Mouse (Mus musculus): ENCODE results near the gene Ptp4a2. TPM values are rescaled to one million over a fixed set of nuclear protein-coding genes. Genes with fewer than 3 reads are reported as not detected.
"Not testable (repeated sequence)": the region's sequence is repeated elsewhere in the genome, so short reads cannot be mapped to it uniquely, and the experiment has no call there.

Gene Ptp4a2
- polyA plus RNA-seq (2015; fragmentation: Nextera tagmentation; extraction: Ambion mirVana) = 222 and 255 TPM in 2 replicates

- WGBS = 20% methylated on average over 35 of the region's 35 CpGs
- Histone ChIP-seq H3K9ac (ENCODE audit: low read depth, low read length) (peak within 1 kb of the TSS; percentile 53; the same call in 1 of the 2 replicates), H3K4me1 (ENCODE audit: control insufficient read depth, insufficient read depth, low read length) (peaks cover 6% of the 10 kb centered on the region; the same call in 1 of the 2 replicates), H3K4me3 (ENCODE audit: low read depth, low read length) (peak within 1 kb of the TSS; percentile 30), H3K4me2 (ENCODE audit: low read length) (peak within 1 kb of the TSS; percentile 64), H3K9me3 (replicated peaks; ENCODE audit: control insufficient read depth, low read length, poor library complexity, severe bottlenecking) (no peaks in the 10 kb centered on the region), H3K27ac (ENCODE audit: low read length) (no peak within 1 kb of the TSS), H3K27me3 (ENCODE audit: control insufficient read depth, insufficient read depth, low read depth, low read length) (peaks cover 7% of the 10 kb centered on the region), H3K36me3 (ENCODE audit: control insufficient read depth, insufficient read depth, low read length) (no peaks in the 10 kb centered on the region)
- ATAC-seq = no peak
These were observed at the start of gene Ptp4a2 for GRCm38 (mm10) chr4:129810798-129811604. TSS of gene Ptp4a2 (plus strand) at chr4:129811219.

GRCm38 (mm10) chr4:129761606-129762005, 49.4 kb upstream of the Ptp4a2 start:
- no peaks in the 10 kb centered on the region for H3K4me1 ChIP-seq (ENCODE audit: control insufficient read depth, insufficient read depth, low read length)
- 93% methylated on average over 12 of the region's 12 CpGs for WGBS
- H3K9ac ChIP-seq (ENCODE audit: low read depth, low read length) = no peak overlapping the region
- H3K27me3 ChIP-seq (ENCODE audit: control insufficient read depth, insufficient read depth, low read depth, low read length) = no peaks in the 10 kb centered on the region
- H3K27ac ChIP-seq (ENCODE audit: low read length) = no peak overlapping the region
- H3K9me3 ChIP-seq (replicated peaks; ENCODE audit: control insufficient read depth, low read length, poor library complexity, severe bottlenecking) = no peaks in the 10 kb centered on the region
- no peak overlapping the region for H3K4me3 ChIP-seq (ENCODE audit: low read depth, low read length)
- H3K4me2 ChIP-seq (ENCODE audit: low read length) = no peak overlapping the region
- no peaks in the 10 kb centered on the region for H3K36me3 ChIP-seq (ENCODE audit: control insufficient read depth, insufficient read depth, low read length)
- ATAC-seq = no peak

GRCm38 (mm10) chr4:129762496-129762895, 48.5 kb upstream of the Ptp4a2 start:
- H3K4me1 ChIP-seq (ENCODE audit: control insufficient read depth, insufficient read depth, low read length); H3K36me3 ChIP-seq (ENCODE audit: control insufficient read depth, insufficient read depth, low read length); H3K27me3 ChIP-seq (ENCODE audit: control insufficient read depth, insufficient read depth, low read depth, low read length); H3K4me2 ChIP-seq (ENCODE audit: low read length); H3K9ac ChIP-seq (ENCODE audit: low read depth, low read length); H3K9me3 ChIP-seq (replicated peaks; ENCODE audit: control insufficient read depth, low read length, poor library complexity, severe bottlenecking); H3K27ac ChIP-seq (ENCODE audit: low read length); H3K4me3 ChIP-seq (ENCODE audit: low read depth, low read length); ATAC-seq: not testable (repeated sequence)
- 65% methylated on average over 1 of the region's 1 CpGs for WGBS

GRCm38 (mm10) chr4:129765351-129765750, 45.7 kb upstream of the Ptp4a2 start:
- ATAC-seq = no peak

GRCm38 (mm10) chr4:129767782-129768181, 43.2 kb upstream of the Ptp4a2 start:
- 80% methylated on average over 8 of the region's 8 CpGs for WGBS
- H3K36me3 ChIP-seq (ENCODE audit: control insufficient read depth, insufficient read depth, low read length) = no peaks in the 10 kb centered on the region
- no peak overlapping the region for H3K9ac ChIP-seq (ENCODE audit: low read depth, low read length)
- no peak overlapping the region for H3K27ac ChIP-seq (ENCODE audit: low read length)
- H3K4me1 ChIP-seq (ENCODE audit: control insufficient read depth, insufficient read depth, low read length) = peaks cover 15% of the 10 kb centered on the region
- no peak overlapping the region for H3K4me2 ChIP-seq (ENCODE audit: low read length)
- no peaks in the 10 kb centered on the region for H3K27me3 ChIP-seq (ENCODE audit: control insufficient read depth, insufficient read depth, low read depth, low read length)
- no peak for ATAC-seq
- no peaks in the 10 kb centered on the region for H3K9me3 ChIP-seq (replicated peaks; ENCODE audit: control insufficient read depth, low read length, poor library complexity, severe bottlenecking)
- H3K4me3 ChIP-seq (ENCODE audit: low read depth, low read length) = no peak overlapping the region

More at GRCm38 (mm10) chr4:129765351-129765750, 45.7 kb upstream of the Ptp4a2 start:
- Histone ChIP-seq H3K4me3 (ENCODE audit: low read depth, low read length) (no peak overlapping the region), H3K9ac (ENCODE audit: low read depth, low read length) (no peak overlapping the region), H3K36me3 (ENCODE audit: control insufficient read depth, insufficient read depth, low read length) (no peaks in the 10 kb centered on the region), H3K27me3 (ENCODE audit: control insufficient read depth, insufficient read depth, low read depth, low read length) (no peaks in the 10 kb centered on the region), H3K4me1 (ENCODE audit: control insufficient read depth, insufficient read depth, low read length) (no peaks in the 10 kb centered on the region), H3K9me3 (replicated peaks; ENCODE audit: control insufficient read depth, low read length, poor library complexity, severe bottlenecking) (no peaks in the 10 kb centered on the region), H3K4me2 (ENCODE audit: low read length) (no peak overlapping the region), H3K27ac (ENCODE audit: low read length) (no peak overlapping the region)
- 83% methylated on average over 3 of the region's 3 CpGs for WGBS

GRCm38 (mm10) chr4:129768742-129769141, 42.3 kb upstream of the Ptp4a2 start:
- H3K4me1 ChIP-seq (ENCODE audit: control insufficient read depth, insufficient read depth, low read length) = peaks cover 15% of the 10 kb centered on the region
- H3K9ac ChIP-seq (ENCODE audit: low read depth, low read length); H3K27me3 ChIP-seq (ENCODE audit: control insufficient read depth, insufficient read depth, low read depth, low read length); H3K4me3 ChIP-seq (ENCODE audit: low read depth, low read length); H3K9me3 ChIP-seq (replicated peaks; ENCODE audit: control insufficient read depth, low read length, poor library complexity, severe bottlenecking); H3K36me3 ChIP-seq (ENCODE audit: control insufficient read depth, insufficient read depth, low read length); H3K4me2 ChIP-seq (ENCODE audit: low read length); ATAC-seq; H3K27ac ChIP-seq (ENCODE audit: low read length): not testable (repeated sequence)
- WGBS = 80% methylated on average over 3 of the region's 3 CpGs

GRCm38 (mm10) chr4:129770600-129770999, 40.4 kb upstream of the Ptp4a2 start:
- Histone ChIP-seq H3K36me3 (ENCODE audit: control insufficient read depth, insufficient read depth, low read length) (no peaks in the 10 kb centered on the region), H3K4me3 (ENCODE audit: low read depth, low read length) (no peak overlapping the region), H3K4me2 (ENCODE audit: low read length) (no peak overlapping the region), H3K27me3 (ENCODE audit: control insufficient read depth, insufficient read depth, low read depth, low read length) (no peaks in the 10 kb centered on the region), H3K9me3 (replicated peaks; ENCODE audit: control insufficient read depth, low read length, poor library complexity, severe bottlenecking) (no peaks in the 10 kb centered on the region), H3K9ac (ENCODE audit: low read depth, low read length) (no peak overlapping the region), H3K4me1 (ENCODE audit: control insufficient read depth, insufficient read depth, low read length) (peaks cover 19% of the 10 kb centered on the region), H3K27ac (ENCODE audit: low read length) (no peak overlapping the region)
- no peak for ATAC-seq
- 70% methylated on average over 6 of the region's 6 CpGs for WGBS

GRCm38 (mm10) chr4:129771314-129771671, 39.7 kb upstream of the Ptp4a2 start:
- Histone ChIP-seq H3K36me3 (ENCODE audit: control insufficient read depth, insufficient read depth, low read length) (no peaks in the 10 kb centered on the region), H3K4me3 (ENCODE audit: low read depth, low read length) (no peak overlapping the region), H3K9ac (ENCODE audit: low read depth, low read length) (no peak overlapping the region), H3K4me2 (ENCODE audit: low read length) (peak overlapping the region; percentile 28), H3K4me1 (ENCODE audit: control insufficient read depth, insufficient read depth, low read length) (peaks cover 19% of the 10 kb centered on the region), H3K27ac (ENCODE audit: low read length) (peak overlapping the region; percentile 62; the same call in 1 of the 2 replicates), H3K27me3 (ENCODE audit: control insufficient read depth, insufficient read depth, low read depth, low read length) (no peaks in the 10 kb centered on the region), H3K9me3 (replicated peaks; ENCODE audit: control insufficient read depth, low read length, poor library complexity, severe bottlenecking) (no peaks in the 10 kb centered on the region)
- WGBS = 21% methylated on average over 7 of the region's 7 CpGs
- no peak; the same call in 1 of the 2 replicates for ATAC-seq

- ATAC-seq = no peak
- Histone ChIP-seq H3K4me2 (ENCODE audit: low read length) (peak overlapping the region; percentile 28), H3K4me1 (ENCODE audit: control insufficient read depth, insufficient read depth, low read length) (peaks cover 19% of the 10 kb centered on the region), H3K27me3 (ENCODE audit: control insufficient read depth, insufficient read depth, low read depth, low read length) (no peaks in the 10 kb centered on the region), H3K9me3 (replicated peaks; ENCODE audit: control insufficient read depth, low read length, poor library complexity, severe bottlenecking) (no peaks in the 10 kb centered on the region), H3K36me3 (ENCODE audit: control insufficient read depth, insufficient read depth, low read length) (no peaks in the 10 kb centered on the region), H3K27ac (ENCODE audit: low read length) (peak overlapping the region; percentile 62), H3K4me3 (ENCODE audit: low read depth, low read length) (no peak overlapping the region), H3K9ac (ENCODE audit: low read depth, low read length) (no peak overlapping the region)
- WGBS = 5% methylated on average over 21 of the region's 21 CpGs
These were observed 39.1 kb upstream of the Ptp4a2 start for GRCm38 (mm10) chr4:129771672-129772521.
